Mouse (Mus musculus): ENCODE data around the gene Cx3cr1. TPM values are rescaled to one million over a fixed set of nuclear protein-coding genes. Genes with fewer than 3 reads are reported as not detected.

Cx3cr1 gene
- total RNA-seq, 2 experiments from 2014 or later, result 5.5 to 5.6 TPM

- DNase-seq (ENCODE audit: low spot score in 2 of 2), result no peak
Observed at GRCm38 (mm10) chr9:119977557-119978060, 92.1 kb downstream of the Cx3cr1 start.

GRCm38 (mm10) chr9:119976704-119977556, 92.7 kb downstream of the Cx3cr1 start:
- DNase-seq (ENCODE audit: low spot score in 2 of 2), result no peak

- DNase-seq (ENCODE audit: low spot score in 2 of 2), result no peak
Observed at GRCm38 (mm10) chr9:119975286-119975685, 94.4 kb downstream of the Cx3cr1 start.

GRCm38 (mm10) chr9:119974609-119975008, 95.1 kb downstream of the Cx3cr1 start:
- no peak for DNase-seq (ENCODE audit: low spot score in 2 of 2)

- no peak for DNase-seq (ENCODE audit: low spot score in 2 of 2)
Observed at GRCm38 (mm10) chr9:119973869-119974520, 95.7 kb downstream of the Cx3cr1 start.

- DNase-seq (ENCODE audit: low spot score in 2 of 2), result no peak
Observed at GRCm38 (mm10) chr9:119973281-119973680, 96.4 kb downstream of the Cx3cr1 start.

GRCm38 (mm10) chr9:119972582-119972981, 97.1 kb downstream of the Cx3cr1 start:
- DNase-seq (ENCODE audit: low spot score in 2 of 2), result no peak

GRCm38 (mm10) chr9:119972166-119972565, 97.5 kb downstream of the Cx3cr1 start:
- no peak for DNase-seq (ENCODE audit: low spot score in 2 of 2)

- no peak for DNase-seq (ENCODE audit: low spot score in 2 of 2)
Observed at GRCm38 (mm10) chr9:119970763-119971656, 98.7 kb downstream of the Cx3cr1 start.

- peak in 1 of 2 experiments; percentile 64 for DNase-seq (ENCODE audit: low spot score in 2 of 2)
Observed at GRCm38 (mm10) chr9:119970221-119970620, 99.5 kb downstream of the Cx3cr1 start.

- no peak for DNase-seq (ENCODE audit: low spot score in 2 of 2)
Observed at GRCm38 (mm10) chr9:119969811-119970210, 99.9 kb downstream of the Cx3cr1 start.

- DNase-seq (ENCODE audit: low spot score in 2 of 2), result no peak
Observed at GRCm38 (mm10) chr9:119966221-119966910, 103.3 kb downstream of the Cx3cr1 start.

- no peak for DNase-seq (ENCODE audit: low spot score in 2 of 2)
Observed at GRCm38 (mm10) chr9:119965186-119965585, 104.5 kb downstream of the Cx3cr1 start.

- no peak for DNase-seq (ENCODE audit: low spot score in 2 of 2)
Observed at GRCm38 (mm10) chr9:119964206-119964605, 105.5 kb downstream of the Cx3cr1 start.

- DNase-seq (ENCODE audit: low spot score in 2 of 2), result peak in 1 of 2 experiments; percentile 54
Observed at GRCm38 (mm10) chr9:119962987-119963667, 106.6 kb downstream of the Cx3cr1 start.

GRCm38 (mm10) chr9:119962216-119962615, 107.5 kb downstream of the Cx3cr1 start:
- no peak for DNase-seq (ENCODE audit: low spot score in 2 of 2)

GRCm38 (mm10) chr9:119958835-119959234, 110.8 kb downstream of the Cx3cr1 start:
- no peak for DNase-seq (ENCODE audit: low spot score in 2 of 2)

- no peak for DNase-seq (ENCODE audit: low spot score in 2 of 2)
Observed at GRCm38 (mm10) chr9:119951388-119951787, 118.3 kb downstream of the Cx3cr1 start.

GRCm38 (mm10) chr9:119950434-119950833, 119.2 kb downstream of the Cx3cr1 start:
- DNase-seq (ENCODE audit: low spot score in 2 of 2), result no peak

GRCm38 (mm10) chr9:119948804-119949203, 120.9 kb downstream of the Cx3cr1 start:
- no peak for DNase-seq (ENCODE audit: low spot score in 2 of 2)
